Mouse (Mus musculus): ENCODE results near the gene Ccdc170. TPM values are rescaled to one million over a fixed set of nuclear protein-coding genes. Genes with fewer than 3 reads are reported as not detected.

The Ccdc170 gene
- polyA plus RNA-seq, 1 experiment, result not detected

GRCm38 (mm10) chr10:4571304-4571703, 89.0 kb downstream of the Ccdc170 start:
- Histone ChIP-seq H3K4me3 (ENCODE audit: insufficient read depth, low read depth, low read length) (no peak overlapping the region), H3K27ac (ENCODE audit: insufficient read depth, low read depth, low read length) (no peak overlapping the region), H3K4me1 (ENCODE audit: control insufficient read depth, insufficient read depth, low read length) (peaks cover 5% of the 10 kb centered on the region; the same call in 1 of the 2 replicates)
- TF ChIP-seq CTCF (IDR thresholded peaks at IDR 0.05; ENCODE audit: insufficient read depth, low read depth, low read length), result no peak
- no peak for TF ChIP-seq POLR2A (IDR thresholded peaks at IDR 0.05; ENCODE audit: insufficient read depth, low read depth, low read length)
- 81% methylated on average over 4 of the region's 4 CpGs for WGBS

DNA sequence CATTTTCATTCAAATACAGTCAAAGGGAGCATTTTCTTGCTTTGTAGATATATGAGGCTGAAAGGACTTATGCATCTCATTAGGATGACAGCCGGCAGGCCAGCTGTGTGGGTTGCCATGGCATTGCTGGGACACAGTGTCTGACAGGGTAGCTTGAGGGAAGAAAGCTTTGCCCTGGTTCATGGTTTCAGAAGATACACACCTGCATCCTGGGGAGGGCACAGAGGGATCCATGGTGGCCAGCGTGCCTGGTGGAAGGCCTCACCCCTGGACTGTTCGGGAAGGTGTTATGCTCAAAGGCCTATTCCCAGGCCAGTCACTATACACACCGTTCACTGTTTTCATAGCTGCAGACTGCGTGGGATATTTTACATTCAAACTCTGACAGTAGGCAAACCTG, 99.6 kb downstream of the Ccdc170 start:
- Histone ChIP-seq H3K4me1 (ENCODE audit: control insufficient read depth, insufficient read depth, low read length) (no peaks in the 10 kb centered on the region), H3K27ac (ENCODE audit: insufficient read depth, low read depth, low read length) (no peak overlapping the region), H3K4me3 (ENCODE audit: insufficient read depth, low read depth, low read length) (no peak overlapping the region)
- WGBS, result 81% methylated on average over 5 of the region's 5 CpGs
- no peak for TF ChIP-seq CTCF (IDR thresholded peaks at IDR 0.05; ENCODE audit: insufficient read depth, low read depth, low read length)
- TF ChIP-seq POLR2A (IDR thresholded peaks at IDR 0.05; ENCODE audit: insufficient read depth, low read depth, low read length), result no peak

DNA sequence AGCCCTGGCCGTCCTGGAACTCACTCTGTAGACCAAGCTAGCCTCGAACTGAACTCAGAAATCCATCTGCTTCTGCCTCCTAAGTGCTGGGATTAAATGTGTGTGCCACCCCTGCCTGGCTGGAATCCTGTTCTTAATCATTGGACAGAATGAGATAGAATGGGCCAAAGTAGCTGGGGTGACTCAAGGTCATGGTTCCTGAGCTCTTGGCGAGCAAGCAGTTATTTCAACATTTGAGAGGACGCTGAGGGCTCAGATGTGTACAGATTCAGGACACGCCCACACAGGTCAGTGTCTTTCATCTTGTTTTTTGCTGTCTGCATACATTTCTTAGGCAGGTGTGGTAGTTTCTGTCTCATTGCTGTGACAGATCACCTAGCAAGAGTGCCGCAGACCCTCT, 104.4 kb downstream of the Ccdc170 start:
- 91% methylated on average over 6 of the region's 6 CpGs for WGBS

DNA sequence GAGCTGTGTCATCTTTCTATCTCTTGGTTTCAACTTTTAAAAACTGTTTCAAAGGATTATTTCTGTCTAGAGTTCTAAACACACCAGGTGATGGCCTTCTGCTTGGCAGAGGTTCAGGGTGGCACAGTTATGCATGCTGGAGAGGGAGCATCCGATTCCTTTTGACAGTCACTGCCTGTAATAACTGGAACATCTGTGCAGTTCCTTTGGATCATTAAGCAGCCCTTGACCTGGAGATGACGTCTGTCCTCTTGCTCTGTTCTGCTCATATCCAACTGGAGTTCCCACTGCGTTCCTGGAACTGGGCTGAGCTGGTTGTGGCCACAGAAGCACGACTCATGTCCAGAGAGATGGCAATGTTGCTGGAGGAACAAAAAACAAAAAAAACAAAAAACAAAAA, 107.3 kb downstream of the Ccdc170 start:
- Histone ChIP-seq H3K4me3 (ENCODE audit: insufficient read depth, low read depth, low read length) (no peak overlapping the region), H3K27ac (ENCODE audit: insufficient read depth, low read depth, low read length) (no peak overlapping the region), H3K4me1 (ENCODE audit: control insufficient read depth, insufficient read depth, low read length) (no peaks in the 10 kb centered on the region)
- WGBS, result 89% methylated on average over 4 of the region's 4 CpGs
- no peak for TF ChIP-seq POLR2A (IDR thresholded peaks at IDR 0.05; ENCODE audit: insufficient read depth, low read depth, low read length)

More for the DNA sequence above, 104.4 kb downstream of the Ccdc170 start:
- Histone ChIP-seq H3K27ac (ENCODE audit: insufficient read depth, low read depth, low read length) (no peak overlapping the region), H3K4me3 (ENCODE audit: insufficient read depth, low read depth, low read length) (no peak overlapping the region), H3K4me1 (ENCODE audit: control insufficient read depth, insufficient read depth, low read length) (no peaks in the 10 kb centered on the region)
- TF ChIP-seq CTCF (IDR thresholded peaks at IDR 0.05; ENCODE audit: insufficient read depth, low read depth, low read length), result no peak
- TF ChIP-seq POLR2A (IDR thresholded peaks at IDR 0.05; ENCODE audit: insufficient read depth, low read depth, low read length), result no peak

GRCm38 (mm10) chr10:4590956-4591355, 108.7 kb downstream of the Ccdc170 start:
- no peak for TF ChIP-seq CTCF (IDR thresholded peaks at IDR 0.05; ENCODE audit: insufficient read depth, low read depth, low read length)
- no peak for TF ChIP-seq POLR2A (IDR thresholded peaks at IDR 0.05; ENCODE audit: insufficient read depth, low read depth, low read length)
- no peaks in the 10 kb centered on the region for H3K4me1 ChIP-seq (ENCODE audit: control insufficient read depth, insufficient read depth, low read length)
- WGBS, result 92% methylated on average over 8 of the region's 8 CpGs
- no peak overlapping the region for H3K27ac ChIP-seq (ENCODE audit: insufficient read depth, low read depth, low read length)
- no peak overlapping the region for H3K4me3 ChIP-seq (ENCODE audit: insufficient read depth, low read depth, low read length)

DNA sequence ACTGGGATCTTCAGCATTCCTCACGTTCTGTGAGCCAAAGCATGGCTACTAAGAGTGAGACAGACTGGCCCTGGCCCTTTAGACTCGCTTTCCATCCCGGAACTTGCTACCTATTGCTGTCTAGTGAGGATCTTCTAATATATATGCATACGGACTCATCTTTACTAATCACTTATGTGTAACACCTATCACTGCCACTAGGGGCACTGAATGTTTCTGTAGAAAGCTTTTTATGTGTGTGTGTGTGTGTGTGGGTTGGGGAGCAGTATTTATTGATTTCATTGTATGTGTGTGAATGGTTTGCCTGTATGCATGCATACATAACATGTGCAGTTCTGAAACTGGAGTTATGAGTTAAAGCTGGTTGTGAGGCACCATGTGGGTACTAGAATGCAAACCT, 111.5 kb downstream of the Ccdc170 start:
- Histone ChIP-seq H3K4me3 (ENCODE audit: insufficient read depth, low read depth, low read length) (no peak overlapping the region), H3K27ac (ENCODE audit: insufficient read depth, low read depth, low read length) (no peak overlapping the region), H3K4me1 (ENCODE audit: control insufficient read depth, insufficient read depth, low read length) (no peaks in the 10 kb centered on the region)
- no peak for TF ChIP-seq POLR2A (IDR thresholded peaks at IDR 0.05; ENCODE audit: insufficient read depth, low read depth, low read length)
- no peak for TF ChIP-seq CTCF (IDR thresholded peaks at IDR 0.05; ENCODE audit: insufficient read depth, low read depth, low read length)
- 80% methylated on average over 4 of the region's 4 CpGs for WGBS

DNA sequence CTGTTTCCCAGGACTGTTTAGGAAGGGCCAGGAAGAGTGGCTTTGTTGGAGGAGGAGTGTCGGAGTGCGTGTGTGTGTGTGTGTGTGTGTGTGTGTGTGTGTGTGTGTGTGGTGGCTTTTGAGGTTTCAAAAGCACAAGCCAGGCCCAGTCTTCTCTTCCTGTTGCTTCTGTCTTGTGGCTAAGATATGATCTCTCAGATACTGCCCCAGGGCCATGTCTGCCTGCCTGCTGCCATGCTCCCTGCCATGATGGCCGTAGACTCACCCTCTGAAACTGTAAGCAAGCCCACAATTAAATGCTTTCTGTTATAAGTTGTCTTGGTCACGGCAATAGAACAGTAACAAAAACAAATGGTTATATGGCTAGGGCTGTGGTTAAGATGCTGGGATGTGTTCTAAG, 114.9 kb downstream of the Ccdc170 start:
- WGBS, result 93% methylated on average over 4 of the region's 4 CpGs

GRCm38 (mm10) chr10:4598244-4598842, 116.0 kb downstream of the Ccdc170 start:
- WGBS, result 65% methylated on average over 10 of the region's 10 CpGs
- Histone ChIP-seq H3K4me3 (ENCODE audit: insufficient read depth, low read depth, low read length) (no peak overlapping the region), H3K27ac (ENCODE audit: insufficient read depth, low read depth, low read length) (no peak overlapping the region), H3K4me1 (ENCODE audit: control insufficient read depth, insufficient read depth, low read length) (no peaks in the 10 kb centered on the region)
- TF ChIP-seq POLR2A (IDR thresholded peaks at IDR 0.05; ENCODE audit: insufficient read depth, low read depth, low read length), result no peak
- no peak for TF ChIP-seq CTCF (IDR thresholded peaks at IDR 0.05; ENCODE audit: insufficient read depth, low read depth, low read length)

More for the DNA sequence above, 114.9 kb downstream of the Ccdc170 start:
- TF ChIP-seq POLR2A (IDR thresholded peaks at IDR 0.05; ENCODE audit: insufficient read depth, low read depth, low read length) (no peak), CTCF (IDR thresholded peaks at IDR 0.05; ENCODE audit: insufficient read depth, low read depth, low read length) (no peak)
- no peak overlapping the region for H3K4me3 ChIP-seq (ENCODE audit: insufficient read depth, low read depth, low read length)
- no peaks in the 10 kb centered on the region for H3K4me1 ChIP-seq (ENCODE audit: control insufficient read depth, insufficient read depth, low read length)
- no peak overlapping the region for H3K27ac ChIP-seq (ENCODE audit: insufficient read depth, low read depth, low read length)

DNA sequence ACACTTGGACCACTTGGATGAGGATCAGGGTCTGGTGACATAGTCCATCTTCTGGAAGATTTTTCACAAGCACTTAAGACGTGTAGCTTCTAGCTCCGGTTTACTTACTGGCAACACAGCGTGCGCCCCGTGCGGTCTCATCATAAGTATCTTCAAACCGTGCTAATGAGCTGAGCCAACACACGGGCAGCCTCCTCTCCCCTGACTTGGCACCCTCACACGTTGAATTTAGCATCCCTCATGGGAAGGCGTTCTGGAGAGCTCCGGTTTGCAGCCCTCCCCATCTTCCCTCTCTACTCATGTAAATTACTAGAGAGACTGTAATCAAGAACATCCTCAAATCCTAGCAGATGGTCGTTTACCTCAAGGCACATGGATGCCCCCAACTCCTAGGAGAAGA, 116.6 kb downstream of the Ccdc170 start:
- H3K27ac ChIP-seq (ENCODE audit: insufficient read depth, low read depth, low read length), result no peak overlapping the region
- H3K4me3 ChIP-seq (ENCODE audit: insufficient read depth, low read depth, low read length), result no peak overlapping the region
- 63% methylated on average over 12 of the region's 12 CpGs for WGBS
- no peaks in the 10 kb centered on the region for H3K4me1 ChIP-seq (ENCODE audit: control insufficient read depth, insufficient read depth, low read length)
- no peak for TF ChIP-seq POLR2A (IDR thresholded peaks at IDR 0.05; ENCODE audit: insufficient read depth, low read depth, low read length)
- TF ChIP-seq CTCF (IDR thresholded peaks at IDR 0.05; ENCODE audit: insufficient read depth, low read depth, low read length), result no peak

GRCm38 (mm10) chr10:4599591-4599990, 117.3 kb downstream of the Ccdc170 start:
- H3K27ac ChIP-seq (ENCODE audit: insufficient read depth, low read depth, low read length), result no peak overlapping the region
- TF ChIP-seq POLR2A (IDR thresholded peaks at IDR 0.05; ENCODE audit: insufficient read depth, low read depth, low read length) (no peak), CTCF (IDR thresholded peaks at IDR 0.05; ENCODE audit: insufficient read depth, low read depth, low read length) (no peak)
- WGBS, result 74% methylated on average over 4 of the region's 4 CpGs
- no peaks in the 10 kb centered on the region for H3K4me1 ChIP-seq (ENCODE audit: control insufficient read depth, insufficient read depth, low read length)
- H3K4me3 ChIP-seq (ENCODE audit: insufficient read depth, low read depth, low read length), result no peak overlapping the region
